Mouse (Mus musculus): Measurements from ENCODE around the gene Spon2.

Spon2 gene

GRCm38 (mm10) chr5:33217663-33218062, 592 bp downstream of the Spon2 start:
- no peak for DNase-seq (ENCODE audit: low read depth, low spot score)

GRCm38 (mm10) chr5:33214723-33215122, 3.5 kb downstream of the Spon2 start:
- no peak for DNase-seq (ENCODE audit: low read depth, low spot score)

GRCm38 (mm10) chr5:33211254-33211653, 7.0 kb downstream of the Spon2 start:
- DNase-seq (ENCODE audit: low read depth, low spot score), result no peak

GRCm38 (mm10) chr5:33210515-33210914, 7.7 kb downstream of the Spon2 start:
- no peak for DNase-seq (ENCODE audit: low read depth, low spot score)

DNA sequence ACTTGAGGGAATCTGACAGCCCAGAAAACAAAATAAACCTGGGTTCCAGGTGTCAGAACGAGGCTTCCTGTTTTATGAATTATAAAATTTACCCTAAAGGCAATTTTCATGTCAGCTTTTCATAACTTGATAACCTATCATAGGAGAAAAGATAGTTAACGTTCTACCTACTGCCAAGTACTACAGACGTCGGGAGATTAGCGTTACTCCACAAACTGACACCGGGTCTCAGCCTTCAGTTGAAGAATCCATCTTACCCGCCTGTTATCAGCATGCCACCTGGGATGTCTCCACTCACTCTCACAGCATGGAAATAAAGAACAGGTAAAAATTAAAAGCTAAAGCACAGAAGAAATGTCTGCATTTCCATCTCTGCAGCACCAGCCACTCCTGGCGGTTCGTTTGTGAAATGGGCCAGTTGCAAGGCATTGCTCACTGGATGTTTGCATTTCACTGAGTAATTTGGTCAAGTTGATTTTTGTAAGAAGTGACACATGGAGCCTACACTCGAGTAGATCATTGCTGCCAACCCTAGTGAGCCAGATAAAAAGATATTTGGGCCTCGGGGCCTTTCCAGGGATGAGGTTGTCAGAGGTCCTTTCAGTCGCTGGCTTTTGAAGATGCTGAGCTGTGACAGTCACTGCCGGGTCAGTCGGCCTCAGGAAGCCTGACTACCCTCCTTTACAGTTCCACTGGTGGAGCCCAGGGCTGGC, 9.6 kb downstream of the Spon2 start:
- DNase-seq (ENCODE audit: low read depth, low spot score), result no peak

- no peak for DNase-seq (ENCODE audit: low read depth, low spot score)
Measured at GRCm38 (mm10) chr5:33207136-33207535, 11.1 kb downstream of the Spon2 start.

GRCm38 (mm10) chr5:33206328-33206727, 11.9 kb downstream of the Spon2 start:
- no peak for DNase-seq (ENCODE audit: low read depth, low spot score)

- no peak for DNase-seq (ENCODE audit: low read depth, low spot score)
Measured at GRCm38 (mm10) chr5:33204284-33204683, 14.0 kb downstream of the Spon2 start.

DNA sequence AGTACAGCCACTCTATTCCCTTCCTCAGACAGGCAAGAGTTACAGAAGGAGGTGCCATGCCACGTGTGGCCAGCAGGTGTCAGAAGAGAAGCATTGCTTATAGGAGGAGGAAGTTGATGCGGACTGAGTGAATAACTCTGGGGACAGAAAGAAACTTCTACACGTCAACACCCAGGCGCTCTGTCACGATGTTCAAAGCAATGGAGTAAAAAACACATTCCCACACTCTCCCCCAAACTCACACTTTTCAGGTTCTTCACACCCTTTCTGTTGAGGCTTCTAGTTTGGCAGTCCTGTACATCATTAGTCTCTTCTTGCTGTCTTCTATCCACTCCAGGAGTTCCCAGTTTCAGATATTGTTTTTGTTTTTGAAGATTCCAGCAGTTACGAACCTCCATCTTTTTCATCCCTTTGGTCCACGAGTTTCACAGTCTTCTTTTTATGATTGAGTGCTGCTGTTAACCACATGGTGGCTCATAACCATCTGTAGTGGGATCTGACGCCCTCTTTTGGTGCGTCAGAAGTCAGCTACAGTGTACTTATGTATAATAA, 14.5 kb downstream of the Spon2 start:
- peak; percentile 38 for DNase-seq (ENCODE audit: low read depth, low spot score)

DNA sequence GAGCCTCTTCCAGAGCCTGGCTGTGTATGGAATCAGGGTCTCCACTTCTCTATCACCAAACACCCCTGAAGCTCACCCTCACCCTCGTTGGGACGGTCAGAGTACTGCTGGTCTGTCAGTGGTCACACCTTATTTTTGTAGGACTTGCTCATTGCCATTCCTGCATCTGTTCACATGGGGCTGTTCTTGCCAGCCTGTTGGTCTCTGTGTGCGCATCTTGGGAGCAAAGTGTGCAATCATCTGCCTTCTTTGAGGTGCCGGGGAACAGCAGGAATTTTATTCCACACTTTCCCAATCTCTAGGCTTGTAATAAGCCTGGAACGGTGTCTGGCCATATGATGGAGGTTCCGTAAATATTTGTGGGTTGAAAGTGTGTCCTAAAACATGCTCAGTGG, 15.1 kb downstream of the Spon2 start:
- no peak for DNase-seq (ENCODE audit: low read depth, low spot score)

DNA sequence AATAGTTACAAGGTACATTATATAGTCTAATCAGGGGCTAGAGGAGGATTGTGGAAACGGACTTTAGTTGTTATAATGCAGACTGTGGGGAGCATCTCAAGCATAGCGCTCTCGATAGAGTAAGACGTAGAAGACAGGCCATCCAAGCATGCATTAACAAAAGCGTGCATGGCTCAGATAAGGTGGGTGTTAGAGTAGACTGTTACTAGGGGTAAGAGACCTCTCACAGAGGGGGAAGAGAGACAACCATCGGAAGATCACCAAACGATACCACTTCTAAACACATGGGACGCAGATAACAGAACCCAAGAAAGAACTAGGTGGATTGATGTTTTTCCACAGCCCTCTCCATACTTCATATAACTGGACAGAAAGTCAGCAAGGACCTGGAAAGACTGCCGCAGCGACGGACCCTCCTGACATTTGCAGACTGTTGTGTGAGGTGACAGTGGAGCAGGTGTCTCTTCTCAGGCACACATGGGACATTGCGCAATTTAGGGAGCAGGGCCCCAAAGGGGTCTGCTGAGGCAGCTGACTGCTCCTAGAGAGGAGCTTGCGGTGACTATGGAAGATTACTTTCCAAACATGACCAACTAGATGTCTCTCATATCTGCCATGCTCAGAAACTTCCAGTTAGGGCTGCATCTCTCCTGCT, 15.6 kb downstream of the Spon2 start:
- DNase-seq (ENCODE audit: low read depth, low spot score), result no peak

DNA sequence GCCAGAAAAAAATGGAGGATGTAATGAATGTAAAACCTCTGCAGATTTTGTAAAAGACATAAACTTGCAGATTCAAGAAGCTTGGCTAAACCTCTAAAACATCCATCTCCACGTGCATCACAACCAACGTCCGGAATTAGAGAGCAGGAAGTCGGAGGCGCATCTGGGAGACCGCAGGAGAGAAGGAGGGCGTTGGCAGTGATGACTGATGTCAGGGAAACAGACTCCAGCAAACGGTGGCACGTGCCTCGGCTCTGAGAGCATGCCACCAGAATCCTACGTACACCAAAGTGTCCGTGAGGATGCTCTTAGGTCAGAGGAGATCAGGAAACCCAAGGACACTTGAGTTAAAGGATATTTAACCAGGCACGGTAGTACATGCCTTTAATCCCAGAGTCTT, 16.6 kb downstream of the Spon2 start:
- DNase-seq (ENCODE audit: low read depth, low spot score), result no peak

GRCm38 (mm10) chr5:33200071-33200470, 18.2 kb downstream of the Spon2 start:
- no peak for DNase-seq (ENCODE audit: low read depth, low spot score)

- DNase-seq (ENCODE audit: low read depth, low spot score), result no peak
Measured at GRCm38 (mm10) chr5:33195246-33195852, 22.9 kb downstream of the Spon2 start.

- DNase-seq (ENCODE audit: low read depth, low spot score), result no peak
Measured at GRCm38 (mm10) chr5:33193567-33193966, 24.7 kb downstream of the Spon2 start.
